Mouse (Mus musculus): ENCODE measurements around the gene Slit3.

GRCm38 (mm10) chr11:35638862-35639384 lies 517.9 kb downstream of the Slit3 start:
- TF ChIP-seq CTCF (IDR thresholded peaks at IDR 0.05; ENCODE audit: borderline replicate concordance, control insufficient read depth, extremely low read depth, insufficient read depth, low read length, poor library complexity) (no peak), POLR2A (IDR thresholded peaks at IDR 0.05; ENCODE audit: control insufficient read depth, extremely low read depth, insufficient read depth, low read length, poor library complexity) (no peak)

All from thymus, adult 2 months (tissue).